Mouse (Mus musculus): Measurements from ENCODE around the gene Rbl1.

Rbl1 gene

GRCm38 (mm10) chr2:157104454-157104853, 99.9 kb downstream of the Rbl1 start:
- in situ Hi-C loops (cut with MboI; ENCODE audit: low pct_unique_long_range_greater_than_20kb in 1 of 2, low sequenced_read_pairs in 2 of 2, unreplicated experiment in 1 of 2) = no loop called here

GRCm38 (mm10) chr2:157102256-157102655, 102.1 kb downstream of the Rbl1 start:
- in situ Hi-C loops (cut with MboI; ENCODE audit: low pct_unique_long_range_greater_than_20kb in 1 of 2, low sequenced_read_pairs in 2 of 2, unreplicated experiment in 1 of 2) = no loop called here

DNA sequence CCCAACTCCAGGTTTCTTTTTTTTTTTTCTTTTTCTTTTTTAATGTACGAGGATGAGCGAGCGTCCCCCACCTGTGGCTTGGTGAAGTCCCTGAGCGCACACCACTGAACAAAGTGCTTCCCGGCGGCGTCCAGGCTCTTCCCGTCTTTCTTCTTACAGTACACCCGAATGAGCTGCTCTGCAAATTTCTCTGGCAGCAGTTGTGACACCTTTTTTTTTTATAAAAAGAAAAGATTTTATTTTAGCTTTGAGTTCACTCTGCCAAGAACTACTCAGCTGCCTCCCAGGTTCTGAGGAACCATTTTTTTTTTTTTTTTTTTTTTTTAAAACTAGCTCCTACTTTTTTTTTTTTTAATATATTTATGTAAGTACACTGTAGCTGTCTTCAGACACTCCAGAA, 102.7 kb downstream of the Rbl1 start:
- in situ Hi-C loops (cut with MboI; ENCODE audit: low pct_unique_long_range_greater_than_20kb in 1 of 2, low sequenced_read_pairs in 2 of 2, unreplicated experiment in 1 of 2) = no loop called here

DNA sequence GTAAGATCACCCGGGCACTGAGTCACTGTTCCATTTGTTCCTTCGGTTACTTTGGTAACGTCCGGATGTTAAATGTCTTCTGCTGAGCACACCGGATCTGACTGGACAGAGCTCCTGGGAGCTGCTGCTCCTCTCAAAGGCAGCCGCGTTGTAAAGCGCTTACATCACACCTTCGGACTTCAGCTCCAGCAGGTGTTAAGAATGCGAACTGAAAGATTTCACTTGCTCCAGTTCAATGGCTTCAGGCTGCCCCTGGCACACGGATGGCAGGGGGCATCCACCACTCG, 104.1 kb downstream of the Rbl1 start:
- in situ Hi-C loops (cut with MboI; ENCODE audit: low pct_unique_long_range_greater_than_20kb in 1 of 2, low sequenced_read_pairs in 2 of 2, unreplicated experiment in 1 of 2) = no loop called here

- in situ Hi-C loops (cut with MboI; ENCODE audit: low pct_unique_long_range_greater_than_20kb in 1 of 2, low sequenced_read_pairs in 2 of 2, unreplicated experiment in 1 of 2) = no loop called here
These were observed 104.6 kb downstream of the Rbl1 start for GRCm38 (mm10) chr2:157099532-157100318.
